In genomic region chr9:23083562-23083961, GRCm38 (mm10) we compare ENCODE assay signal across 9 mouse cellular contexts.
DNase-seq lines count a peak whose midpoint lies in the region; ATAC-seq and TF ChIP-seq lines count a peak whose summit lies in the region.
"Had no signal": no experiment of that assay in that cellular context is flagged by ENCODE, and none has a peak within 500 bp of the region (broad histone marks: within the 10 kb centered on the region; RNA-seq: fewer than 3 reads in every experiment).

No protein-coding gene starts in this region.

- no peaks in the 10 kb centered on the region for H3K9me3 ChIP-seq in forebrain, embryonic 16.5 days (ENCODE audit: control insufficient read depth, low read length)

- TF ChIP-seq CTCF in lung, adult 2 months (IDR thresholded peaks at IDR 0.05; ENCODE audit: insufficient read depth, low read length): no peak

- peak; percentile 94 for ATAC-seq in forebrain, embryonic 16.5 days

- peaks cover 8% of the 10 kb centered on the region for H3K4me1 ChIP-seq in forebrain, embryonic 16.5 days (replicated peaks; ENCODE audit: control insufficient read depth, insufficient read depth, low read length)
- peaks cover 2% of the 10 kb centered on the region; the same call in 1 of the 2 replicates for H3K4me1 ChIP-seq in lung, adult 2 months (ENCODE audit: control insufficient read depth, insufficient read depth, low read length)

- no peak for TF ChIP-seq POLR2A in lung, adult 2 months (IDR thresholded peaks at IDR 0.05; ENCODE audit: borderline replicate concordance, extremely low read depth, low read depth, low read length)

- 0 out of 2 replicates have a peak overlapping the region, but pooled peaks have one; percentile 1 for H3K9ac ChIP-seq in forebrain, embryonic 16.5 days (replicated peaks; ENCODE audit: low read depth, low read length)

- intact Hi-C loops in heart, postnatal 14 days (cut with DNase I): no loop called here

- H3K4me2 ChIP-seq in forebrain, embryonic 16.5 days (ENCODE audit: low read length): peak overlapping the region; percentile 10

- H3K36me3 ChIP-seq in forebrain, embryonic 16.5 days (ENCODE audit: control insufficient read depth, insufficient read depth): no peaks in the 10 kb centered on the region

- peak overlapping the region; percentile 41; the same call in 1 of the 2 replicates for H3K27ac ChIP-seq in forebrain, embryonic 16.5 days (ENCODE audit: low read length)

- no peak overlapping the region for H3K4me3 ChIP-seq in forebrain, embryonic 16.5 days (replicated peaks; ENCODE audit: low read length)
- H3K4me3 ChIP-seq in lung, adult 2 months (replicated peaks; ENCODE audit: extremely low read depth, low read depth, low read length): no peak overlapping the region

- H3K27me3 ChIP-seq in forebrain, embryonic 16.5 days (replicated peaks; ENCODE audit: control insufficient read depth, insufficient read depth, low read length): no peaks in the 10 kb centered on the region
- H3K27me3 ChIP-seq: CH12.LX had no signal

- WGBS in forebrain, embryonic 16.5 days: 2% methylated on average over 17 of the region's 17 CpGs
- 11% methylated on average over 17 of the region's 17 CpGs for WGBS in lung, adult 2 months

- peak; percentile 8 for DNase-seq in 416B (ENCODE audit: low read depth)
- DNase-seq in cerebellum, adult 11 months: peak; percentile 15
- DNase-seq in heart, postnatal 14 days: peak; percentile 89
- peak; percentile 83 to 92 for DNase-seq in kidney, postnatal 36 days
- DNase-seq in lung, adult 2 months: peak; percentile 46
- peak; percentile 71 for DNase-seq in ovary, postnatal 14 days (ENCODE audit: low spot score)
- peak; percentile 26 for DNase-seq in yolk sac, embryonic 10.5 days (ENCODE audit: low spot score)

Comparison
In these comparisons a context has a peak if more than half of its experiments do, and no peak if none do; other contexts are left out.
1. DNase-seq: peak in every context shown above with its lines; median percentile 89 in heart, postnatal 14 days; 88 in kidney, postnatal 36 days; 71 in ovary, postnatal 14 days; 46 in lung, adult 2 months; 26 in yolk sac, embryonic 10.5 days; 15 in cerebellum, adult 11 months; 8 in 416B.